Mouse (Mus musculus): Measurements from ENCODE around the gene Fcgrt.

DNA sequence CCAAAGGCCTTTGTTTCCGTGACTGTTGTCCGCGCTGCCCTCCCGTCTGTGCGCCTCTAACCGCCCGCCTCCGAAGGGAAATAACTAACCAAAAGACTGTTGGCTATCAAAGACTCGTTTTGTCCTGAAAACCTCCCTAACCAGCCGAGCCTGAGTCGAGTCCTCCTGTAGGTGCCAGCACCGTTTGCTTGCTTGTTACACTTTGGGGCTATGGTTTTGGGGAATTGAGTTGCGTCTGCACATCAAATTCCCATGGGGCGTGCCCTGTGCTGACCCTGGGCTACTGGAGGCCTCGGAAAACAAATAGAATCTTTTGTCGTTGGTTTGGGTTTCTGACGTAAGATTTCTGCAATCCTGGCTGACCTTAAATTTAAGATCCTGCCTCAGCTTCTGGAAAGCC lies 25.7 kb upstream of the Fcgrt start:
- TF ChIP-seq CTCF (IDR thresholded peaks at IDR 0.05), result no peak
- TF ChIP-seq EP300 (IDR thresholded peaks at IDR 0.05), result no peak
